Mouse (Mus musculus): Measurements from ENCODE around the gene Ccdc107.

- no peak for TF ChIP-seq MAX (IDR thresholded peaks at IDR 0.05; ENCODE audit: low read depth)
- TF ChIP-seq USF1 (IDR thresholded peaks at IDR 0.05; ENCODE audit: low read depth), result no peak
- TF ChIP-seq E2F4 (IDR thresholded peaks at IDR 0.05; ENCODE audit: insufficient read depth), result no peak
- TF ChIP-seq POLR2AphosphoS2 (IDR thresholded peaks at IDR 0.05; ENCODE audit: insufficient read length, low read depth), result peak; percentile 67
- TF ChIP-seq POLR2A (IDR thresholded peaks at IDR 0.05; ENCODE audit: insufficient read length, low read depth), result no peak
- no peak for TF ChIP-seq TCF12 (IDR thresholded peaks at IDR 0.05; ENCODE audit: insufficient read depth, poor library complexity, severe bottlenecking)
- TF ChIP-seq TCF3 (IDR thresholded peaks at IDR 0.05; ENCODE audit: insufficient read length, low read depth), result no peak
- no peak for TF ChIP-seq MYOG (IDR thresholded peaks at IDR 0.05; ENCODE audit: control insufficient read depth in 1 of 3, insufficient read depth in 1 of 3, insufficient read length in 2 of 3, low read depth in 2 of 3)
- no peak for TF ChIP-seq CEBPB (IDR thresholded peaks at IDR 0.05; ENCODE audit: insufficient read depth, poor library complexity, severe bottlenecking)
- no peak for TF ChIP-seq SRF (IDR thresholded peaks at IDR 0.05; ENCODE audit: control insufficient read depth, insufficient read length, low read depth)
- no peak for TF ChIP-seq MYOD1 (IDR thresholded peaks at IDR 0.05; ENCODE audit: control insufficient read depth in 1 of 3, insufficient read length in 2 of 3, low read depth in 2 of 3)
- TF ChIP-seq REST (IDR thresholded peaks at IDR 0.05; ENCODE audit: insufficient read depth, insufficient read length), result no peak
Measured at GRCm38 (mm10) chr4:43530581-43530980, 37.9 kb downstream of the Ccdc107 start.

Measured in myocyte (in vitro differentiated cells).